Mouse (Mus musculus) heart, embryonic 12.5 days (tissue): ENCODE results near the gene Nwd2. TPM values are rescaled to one million over a fixed set of nuclear protein-coding genes. Genes with fewer than 3 reads are reported as not detected.
A peak's percentile ranks its signal among the peaks of the same experiment; 100 is the strongest.

Experiments
- ATAC-seq: fragments of 200-750 bp; cut with Nextera tagmentation; 2 replicates; pipeline ENCODE4 v1.8.0; 2017; ENCODE audit warnings: moderate TSS enrichment, moderate library complexity; ENCODE audit not compliant: insufficient number of reproducible peaks, low FRiP score
- H3K27ac ChIP-seq: fragments of 300-500 bp; sonication (generic); 2 replicates; pipeline ENCODE4 v1.5.1; 2016; ENCODE audit warnings: mild to moderate bottlenecking, moderate library complexity; ENCODE audit not compliant: poor library complexity, severe bottlenecking
- H3K27me3 ChIP-seq: fragments of 300-500 bp; sonication (generic); replicated peaks from 2 replicates; pipeline ENCODE4 v1.6.1; 2016; ENCODE audit warnings: mild to moderate bottlenecking, moderate library complexity
- H3K36me3 ChIP-seq: fragments of 300-500 bp; sonication (generic); 2 replicates; pipeline ENCODE4 v1.6.1; 2016; ENCODE audit warnings: mild to moderate bottlenecking, moderate library complexity
- H3K4me1 ChIP-seq: fragments of 300-500 bp; sonication (generic); replicated peaks from 2 replicates; pipeline ENCODE4 v1.6.1; 2016; ENCODE audit warnings: mild to moderate bottlenecking
- H3K4me2 ChIP-seq: fragments of 300-500 bp; sonication (generic); 2 replicates; pipeline ENCODE4 v1.6.1; 2016; ENCODE audit warnings: mild to moderate bottlenecking, moderate library complexity
- H3K4me3 ChIP-seq: fragments of 300-500 bp; sonication (generic); 2 replicates; pipeline ENCODE4 v1.5.1; 2016; ENCODE audit warnings: mild to moderate bottlenecking
- H3K9ac ChIP-seq: fragments of 300-500 bp; sonication (generic); 2 replicates; pipeline ENCODE4 v1.6.1; 2016; ENCODE audit warnings: mild to moderate bottlenecking, moderate library complexity
- H3K9me3 ChIP-seq: fragments of 300-500 bp; sonication (generic); replicated peaks from 2 replicates; pipeline ENCODE4 v1.6.1; 2016; ENCODE audit warnings: mild to moderate bottlenecking, moderate library complexity
- WGBS: fragments of 180-500 bp; shearing (Covaris S2); methylation state at CpG from one replicate; pipeline ENCODE4 v1.1.7; 2016; 5-methylcytosine and 5-hydroxymethylcytosine counted together
- polyA plus RNA-seq: library from polyadenylated mRNA; unstranded; fragments of >200 nt; fragmentation: Nextera tagmentation; extraction: Ambion mirVana; gene quantifications from 2 replicates; pipeline ENCODE4 v1.2.1, GENCODE M21; 2016

The Nwd2 gene
- polyA plus RNA-seq, 1 experiment from 2014 or later = 0.11 TPM

- 42% methylated on average over 4 of the region's 4 CpGs for WGBS
- H3K4me1 ChIP-seq = peaks cover 9% of the 10 kb centered on the region; the same call in 1 of the 2 replicates
- no peak overlapping the region for H3K27ac ChIP-seq
- H3K9ac ChIP-seq = no peak overlapping the region
- H3K9me3 ChIP-seq = no peaks in the 10 kb centered on the region
- H3K4me3 ChIP-seq = no peak overlapping the region
- ATAC-seq = no peak
- H3K4me2 ChIP-seq = no peak overlapping the region
- peaks cover 6% of the 10 kb centered on the region; the same call in 1 of the 2 replicates for H3K27me3 ChIP-seq
- no peaks in the 10 kb centered on the region for H3K36me3 ChIP-seq
Measured at GRCm38 (mm10) chr5:63818975-63819374, 170.1 kb downstream of the Nwd2 start.

DNA sequence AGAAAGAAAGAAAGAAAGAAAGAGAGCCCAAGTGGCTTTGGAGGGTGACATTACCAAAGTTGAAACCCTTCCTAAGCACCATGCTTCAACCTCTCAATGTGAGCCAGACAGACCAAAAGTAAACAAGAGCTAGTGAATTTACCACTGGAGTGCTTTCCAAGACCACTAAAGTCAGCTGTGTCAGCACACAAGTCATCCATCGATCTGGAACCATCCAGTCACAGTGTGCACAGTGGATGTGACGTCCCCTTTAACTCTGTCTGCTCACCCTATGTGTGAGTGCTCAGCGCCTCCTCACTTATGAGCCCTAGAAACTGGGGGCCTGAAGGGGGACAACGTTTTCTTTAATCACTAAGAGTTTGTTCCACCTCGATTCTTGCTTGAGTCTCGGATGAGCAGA lies 170.6 kb downstream of the Nwd2 start:
- Histone ChIP-seq H3K4me3 (no peak overlapping the region), H3K4me2 (no peak overlapping the region), H3K27ac (no peak overlapping the region), H3K9ac (no peak overlapping the region), H3K27me3 (0 out of 2 replicates have a peak, but pooled peaks cover under 1% of the 10 kb centered on the region), H3K36me3 (no peaks in the 10 kb centered on the region), H3K4me1 (peaks cover 9% of the 10 kb centered on the region; the same call in 1 of the 2 replicates), H3K9me3 (no peaks in the 10 kb centered on the region)
- no peak for ATAC-seq
- WGBS = 64% methylated on average over 6 of the region's 6 CpGs

- no peak overlapping the region for H3K4me2 ChIP-seq
- ATAC-seq = no peak
- 80% methylated on average over 5 of the region's 5 CpGs for WGBS
- no peak overlapping the region for H3K4me3 ChIP-seq
- no peak overlapping the region for H3K27ac ChIP-seq
- peaks cover 9% of the 10 kb centered on the region; the same call in 1 of the 2 replicates for H3K4me1 ChIP-seq
- no peaks in the 10 kb centered on the region for H3K27me3 ChIP-seq
- H3K9me3 ChIP-seq = no peaks in the 10 kb centered on the region
- H3K36me3 ChIP-seq = no peaks in the 10 kb centered on the region
- no peak overlapping the region for H3K9ac ChIP-seq
Measured at GRCm38 (mm10) chr5:63821176-63821575, 172.3 kb downstream of the Nwd2 start.

- 31% methylated on average over 8 of the region's 8 CpGs for WGBS
- no peak overlapping the region for H3K4me2 ChIP-seq
- no peak overlapping the region for H3K4me3 ChIP-seq
- H3K36me3 ChIP-seq = no peaks in the 10 kb centered on the region
- H3K9ac ChIP-seq = no peak overlapping the region
- H3K4me1 ChIP-seq = peaks cover 9% of the 10 kb centered on the region; the same call in 1 of the 2 replicates
- H3K27me3 ChIP-seq = no peaks in the 10 kb centered on the region
- H3K27ac ChIP-seq = no peak overlapping the region
- peak; percentile 57; the same call in 1 of the 2 replicates for ATAC-seq
- no peaks in the 10 kb centered on the region for H3K9me3 ChIP-seq
Measured at GRCm38 (mm10) chr5:63821860-63822259, 173.0 kb downstream of the Nwd2 start.

DNA sequence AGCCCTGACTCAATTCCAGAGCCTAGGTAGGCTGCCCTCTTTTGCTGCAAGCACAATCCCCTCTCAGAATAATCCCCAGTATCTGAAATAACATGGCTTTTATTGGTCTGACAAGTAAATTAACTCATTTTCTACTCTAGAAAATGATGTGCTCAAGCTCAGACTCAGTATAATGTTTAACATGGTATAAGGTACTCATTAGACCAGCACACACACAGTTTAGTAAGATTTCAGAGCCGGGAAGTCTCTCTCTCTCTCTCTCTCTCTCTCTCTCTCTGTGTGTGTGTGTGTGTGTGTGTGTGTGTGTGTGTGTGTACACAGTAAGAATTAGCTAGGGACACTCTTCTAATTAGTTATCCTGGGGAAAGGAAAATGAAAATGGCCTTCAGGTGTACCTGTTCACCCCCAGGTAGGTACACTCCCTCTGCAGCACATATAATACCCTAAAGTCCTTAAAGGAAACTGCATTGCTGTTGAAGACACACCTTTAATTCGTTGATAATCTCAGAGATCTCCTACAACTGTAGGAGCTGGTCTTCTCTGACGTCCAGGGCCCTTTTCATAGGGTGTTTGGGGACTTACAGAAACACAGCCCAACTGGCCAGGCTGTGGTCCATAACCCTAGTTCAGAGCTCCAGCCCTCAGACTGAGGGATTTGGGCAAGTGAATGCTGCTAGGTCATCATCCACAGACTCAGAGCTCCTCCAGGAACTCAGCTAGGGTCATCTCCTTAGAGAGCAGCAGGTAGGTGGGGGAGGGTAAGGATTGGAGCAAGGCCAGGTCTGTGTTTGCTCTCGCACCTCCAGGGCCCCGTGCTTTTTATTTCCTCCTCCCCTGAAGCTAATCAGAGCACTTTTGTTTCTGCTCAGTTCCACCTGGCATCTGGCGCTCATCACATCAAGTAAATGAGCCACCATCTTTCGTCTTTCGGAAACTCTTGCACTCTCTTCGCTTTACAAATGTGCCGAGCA lies 174.7 kb downstream of the Nwd2 start:
- no peak for ATAC-seq

DNA sequence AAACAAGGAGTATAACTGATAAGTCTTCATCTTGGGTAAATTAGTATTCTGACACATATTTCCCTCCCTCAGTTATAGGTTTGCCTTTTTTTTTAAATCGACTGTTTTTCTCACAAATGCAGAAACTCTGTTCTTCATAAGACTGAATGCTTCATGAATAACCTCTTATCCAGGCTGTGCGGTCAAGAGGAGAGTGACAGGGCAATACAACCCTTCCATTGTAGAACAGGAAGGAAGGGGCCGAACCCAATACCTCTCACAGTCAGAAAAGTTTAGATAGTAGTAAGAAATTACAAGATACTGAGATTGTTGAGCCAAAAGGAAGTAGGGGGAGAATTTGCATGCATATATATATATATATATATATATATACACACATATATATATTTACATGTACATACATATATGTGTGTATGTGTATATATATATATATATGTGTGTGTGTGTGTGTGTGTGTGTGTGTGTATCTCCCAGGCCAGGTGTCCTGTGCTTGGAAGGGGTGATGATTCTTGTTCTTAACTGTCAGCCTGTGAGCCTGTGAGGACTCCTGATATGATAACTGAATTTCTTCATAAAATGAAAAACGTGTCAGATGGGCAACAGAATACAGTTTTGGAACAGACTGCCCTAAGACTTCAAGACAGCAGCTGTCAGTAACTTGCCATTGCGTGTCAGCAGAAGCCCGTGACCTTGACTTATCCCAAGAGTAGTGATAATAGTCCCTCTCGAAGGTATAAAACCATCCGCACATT lies 175.9 kb downstream of the Nwd2 start:
- no peak for ATAC-seq
- WGBS = 59% methylated on average over 8 of the region's 8 CpGs
- H3K27ac ChIP-seq = no peak overlapping the region
- no peaks in the 10 kb centered on the region for H3K9me3 ChIP-seq
- H3K9ac ChIP-seq = no peak overlapping the region
- peaks cover 13% of the 10 kb centered on the region; the same call in 1 of the 2 replicates for H3K4me1 ChIP-seq
- no peak overlapping the region for H3K4me2 ChIP-seq
- no peaks in the 10 kb centered on the region for H3K27me3 ChIP-seq
- no peak overlapping the region for H3K4me3 ChIP-seq
- H3K36me3 ChIP-seq = no peaks in the 10 kb centered on the region

More for the DNA sequence above, 174.7 kb downstream of the Nwd2 start:
- no peak overlapping the region for H3K4me3 ChIP-seq
- H3K36me3 ChIP-seq = no peaks in the 10 kb centered on the region
- peaks cover 13% of the 10 kb centered on the region; the same call in 1 of the 2 replicates for H3K4me1 ChIP-seq
- no peaks in the 10 kb centered on the region for H3K27me3 ChIP-seq
- 71% methylated on average over 10 of the region's 10 CpGs for WGBS
- H3K4me2 ChIP-seq = no peak overlapping the region
- no peak overlapping the region for H3K9ac ChIP-seq
- H3K27ac ChIP-seq = no peak overlapping the region
- no peaks in the 10 kb centered on the region for H3K9me3 ChIP-seq

- no peak for ATAC-seq
- H3K27ac ChIP-seq = no peak overlapping the region
- no peaks in the 10 kb centered on the region for H3K9me3 ChIP-seq
- H3K4me3 ChIP-seq = no peak overlapping the region
- H3K9ac ChIP-seq = no peak overlapping the region
- peaks cover 13% of the 10 kb centered on the region; the same call in 1 of the 2 replicates for H3K4me1 ChIP-seq
- no peak overlapping the region for H3K4me2 ChIP-seq
- no peaks in the 10 kb centered on the region for H3K36me3 ChIP-seq
- no peaks in the 10 kb centered on the region for H3K27me3 ChIP-seq
- 64% methylated on average over 5 of the region's 5 CpGs for WGBS
Measured at GRCm38 (mm10) chr5:63825881-63826280, 177.0 kb downstream of the Nwd2 start.

DNA sequence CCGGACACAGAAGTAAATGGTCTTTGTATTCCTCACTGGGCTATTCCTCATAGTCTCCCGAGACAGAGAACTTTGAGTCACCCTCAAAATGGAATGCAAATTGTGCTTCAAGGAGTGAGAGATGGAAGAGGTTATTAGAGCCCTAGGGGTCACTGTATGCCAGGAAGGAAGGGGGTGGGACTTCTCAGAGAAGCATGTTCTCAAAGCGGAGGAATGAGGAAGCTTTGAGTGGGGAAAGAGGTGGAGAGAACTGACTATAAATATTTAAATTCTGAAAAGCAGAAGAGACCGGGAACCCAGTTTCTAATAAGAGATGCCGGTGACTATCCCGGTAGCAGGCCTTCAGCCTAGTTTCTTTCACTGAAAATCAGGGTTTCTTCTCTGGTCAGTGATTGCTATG lies 178.1 kb downstream of the Nwd2 start:
- no peak overlapping the region for H3K4me2 ChIP-seq
- H3K27ac ChIP-seq = no peak overlapping the region

GRCm38 (mm10) chr5:63827415-63828053 lies 178.6 kb downstream of the Nwd2 start:
- Histone ChIP-seq H3K4me2 (no peak overlapping the region), H3K4me1 (0 out of 2 replicates have a peak, but pooled peaks cover 4% of the 10 kb centered on the region), H3K27ac (no peak overlapping the region), H3K4me3 (no peak overlapping the region), H3K36me3 (no peaks in the 10 kb centered on the region), H3K27me3 (no peaks in the 10 kb centered on the region), H3K9me3 (no peaks in the 10 kb centered on the region), H3K9ac (no peak overlapping the region)
- peak; percentile 51 for ATAC-seq
- 48% methylated on average over 5 of the region's 5 CpGs for WGBS

More for the DNA sequence above, 178.1 kb downstream of the Nwd2 start:
- Histone ChIP-seq H3K36me3 (no peaks in the 10 kb centered on the region), H3K27me3 (no peaks in the 10 kb centered on the region), H3K4me3 (no peak overlapping the region), H3K4me1 (peaks cover 5% of the 10 kb centered on the region; the same call in 1 of the 2 replicates), H3K9me3 (no peaks in the 10 kb centered on the region), H3K9ac (no peak overlapping the region)
- ATAC-seq = no peak
- 67% methylated on average over 6 of the region's 6 CpGs for WGBS

- H3K4me2 ChIP-seq = no peak overlapping the region
- no peak overlapping the region for H3K4me3 ChIP-seq
- H3K27ac ChIP-seq = no peak overlapping the region
- H3K27me3 ChIP-seq = no peaks in the 10 kb centered on the region
- WGBS = 65% methylated on average over 10 of the region's 10 CpGs
- no peak overlapping the region for H3K9ac ChIP-seq
- no peaks in the 10 kb centered on the region for H3K9me3 ChIP-seq
- no peak for ATAC-seq
- H3K4me1 ChIP-seq = 0 out of 2 replicates have a peak, but pooled peaks cover 4% of the 10 kb centered on the region
- no peaks in the 10 kb centered on the region for H3K36me3 ChIP-seq
Measured at GRCm38 (mm10) chr5:63828380-63829185, 179.7 kb downstream of the Nwd2 start.
